Mouse (Mus musculus) liver, embryonic 14.5 days (tissue): ENCODE data around the gene Kri1. TPM values are rescaled to one million over a fixed set of nuclear protein-coding genes. Genes with fewer than 3 reads are reported as not detected.

Experiments used
- ATAC-seq: fragments of 200-750 bp; cut with Nextera tagmentation; 2 replicates; pipeline ENCODE4 v1.8.0; 2017; ENCODE audit warnings: moderate number of reproducible peaks, mild to moderate bottlenecking, moderate library complexity; ENCODE audit not compliant: insufficient read depth
- DNase-seq, 3 experiments: peaks; one replicate each; pipeline ENCODE4 v3.0.0-alpha.2; 2012 to 2013; ENCODE audit warnings: low read depth in 3 of 3, low spot score in 3 of 3
- H3K27ac ChIP-seq: fragments of 300-500 bp; sonication (generic); 2 replicates; pipeline ENCODE4 v1.5.1; 2014; ENCODE audit warnings: moderate library complexity, mild to moderate bottlenecking, control low read depth, inconsistent platforms
- H3K27me3 ChIP-seq: fragments of 300-500 bp; sonication (generic); 2 replicates; pipeline ENCODE4 v1.6.1; 2014; ENCODE audit warnings: mild to moderate bottlenecking, low read length, moderate library complexity; ENCODE audit not compliant: control insufficient read depth, insufficient read depth
- H3K36me3 ChIP-seq: fragments of 300-500 bp; sonication (generic); replicated peaks from 2 replicates; pipeline ENCODE4 v1.6.1; 2014; ENCODE audit warnings: low read depth; ENCODE audit not compliant: control insufficient read depth, insufficient read depth
- H3K4me1 ChIP-seq, 2 experiments: fragments of 200-500 bp in 1 of 2; fragments of 300-500 bp in 1 of 2; sonication (generic) in 1 of 2; replicated peaks; 2 replicates each; pipeline ENCODE4 v1.6.1; 2012 to 2014; ENCODE audit warnings: antibody characterized with exemption in 1 of 2, inconsistent platforms in 1 of 2, low read length in 1 of 2; ENCODE audit not compliant: control insufficient read depth in 2 of 2, insufficient read depth in 2 of 2
- H3K4me2 ChIP-seq: fragments of 300-500 bp; sonication (generic); 2 replicates; pipeline ENCODE4 v1.6.1; 2014; ENCODE audit warnings: low read depth, mild to moderate bottlenecking, control low read depth, moderate library complexity
- H3K4me3 ChIP-seq, 2 experiments: fragments of 200-500 bp in 1 of 2; fragments of 300-500 bp in 1 of 2; sonication (generic) in 1 of 2; 2 replicates each; pipeline ENCODE4 v1.5.1; 2012 to 2014; ENCODE audit warnings: low read depth in 2 of 2, low read length in 2 of 2, mild to moderate bottlenecking in 2 of 2, control low read depth in 1 of 2, inconsistent platforms in 1 of 2, moderate library complexity in 1 of 2; ENCODE audit not compliant: insufficient read depth in 1 of 2
- H3K9ac ChIP-seq: fragments of 300-500 bp; sonication (generic); replicated peaks from 2 replicates; pipeline ENCODE4 v1.6.1; 2014; ENCODE audit warnings: mild to moderate bottlenecking, control low read depth, moderate library complexity
- H3K9me3 ChIP-seq: fragments of 300-500 bp; sonication (generic); 2 replicates; pipeline ENCODE4 v1.6.1; 2016; ENCODE audit warnings: low read length, mixed read lengths; ENCODE audit not compliant: control insufficient read depth
- CTCF ChIP-seq: IDR thresholded peaks from 2 replicates; pipeline ENCODE4 v1.5.1; 2016; ENCODE audit warnings: antibody characterized with exemption, low read depth, control low read depth
- EP300 ChIP-seq: IDR thresholded peaks from 2 replicates; pipeline ENCODE4 v1.6.1; 2016; ENCODE audit warnings: antibody characterized with exemption, low read depth
- WGBS: fragments of 180-500 bp; shearing (Covaris S2); extraction: QIAGEN DNeasy Blood & Tissue Kit; methylation state at CpG from one replicate; pipeline ENCODE4 v1.1.7; 2014; ENCODE audit not compliant: insufficient replicate concordance; 5-methylcytosine and 5-hydroxymethylcytosine counted together
- polyA plus RNA-seq, 2 experiments: library from polyadenylated mRNA; depleted of rRNA in 1 of 2; stranded (reverse) in 1 of 2; unstranded in 1 of 2; fragments of >200 nt; fragmentation: Nextera tagmentation in 1 of 2; extraction: Ambion mirVana in 1 of 2; gene quantifications; 2 replicates each; pipeline versions ENCODE4 v1.2.1 to v1.2.3; 2012 to 2014

Gene Kri1
- polyA plus RNA-seq, 2 experiments = 3.9 to 21.9 TPM

GRCm38 (mm10) chr9:21244428-21245112, 43.2 kb downstream of the Kri1 start:
- Histone ChIP-seq H3K4me1 (peaks cover 2 to 5% of the 10 kb centered on the region in 2 experiments), H3K27me3 (peaks cover 76% of the 10 kb centered on the region), H3K9me3 (peaks cover 2% of the 10 kb centered on the region; the same call in 1 of the 2 replicates), H3K27ac (no peak overlapping the region), H3K36me3 (no peaks in the 10 kb centered on the region), H3K9ac (no peak overlapping the region), H3K4me2 (peak overlapping the region; percentile 41), H3K4me3 (peak overlapping the region; percentile 3 to 18)
- ATAC-seq (no peak), DNase-seq (no peak)
- TF ChIP-seq CTCF (no peak), EP300 (no peak)
- under 1% methylated on average over 72 of the region's 72 CpGs for WGBS

DNA sequence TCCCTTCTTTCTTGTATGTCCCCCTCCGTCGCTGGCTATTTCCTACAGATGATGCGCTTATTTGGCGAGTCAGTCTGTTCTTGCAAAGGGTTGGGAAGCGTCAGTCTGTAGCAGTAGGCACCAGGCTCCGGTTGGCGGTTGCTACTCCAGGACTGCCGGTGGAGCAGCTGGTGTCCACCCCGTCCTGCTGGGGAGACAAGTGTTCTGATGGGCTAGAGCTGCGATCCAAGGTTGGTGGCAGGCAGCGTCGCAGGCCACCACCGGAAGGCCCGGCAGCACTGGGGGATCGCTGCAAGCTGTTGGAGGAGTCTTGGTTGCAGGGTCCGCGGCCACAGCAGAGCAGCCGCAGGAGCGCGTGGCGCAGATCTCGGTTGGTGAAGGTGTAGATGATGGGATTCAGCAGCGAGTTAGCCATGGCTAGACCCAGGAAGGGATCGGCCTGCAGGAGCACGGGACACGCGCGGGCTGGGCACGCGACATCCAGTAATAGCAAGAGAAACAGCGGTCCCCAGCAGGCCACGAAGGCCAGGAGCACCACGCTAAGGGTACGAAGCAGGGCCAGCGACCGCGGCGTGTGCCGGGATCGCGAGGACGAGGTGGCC, 43.8 kb downstream of the Kri1 start:
- Histone ChIP-seq H3K27ac (no peak overlapping the region), H3K4me3 (peak overlapping the region in 1 of 2 experiments; percentile 18; a peak in 2 of 4 replicates), H3K4me1 (peaks cover 6 to 8% of the 10 kb centered on the region in 2 experiments), H3K9me3 (peaks cover 2% of the 10 kb centered on the region; the same call in 1 of the 2 replicates), H3K9ac (no peak overlapping the region), H3K27me3 (peaks cover 69% of the 10 kb centered on the region), H3K36me3 (no peaks in the 10 kb centered on the region), H3K4me2 (peak overlapping the region; percentile 41)
- no peak for ATAC-seq
- TF ChIP-seq CTCF (no peak), EP300 (no peak)
- DNase-seq = no peak
- 9% methylated on average over 42 of the region's 42 CpGs for WGBS

DNA sequence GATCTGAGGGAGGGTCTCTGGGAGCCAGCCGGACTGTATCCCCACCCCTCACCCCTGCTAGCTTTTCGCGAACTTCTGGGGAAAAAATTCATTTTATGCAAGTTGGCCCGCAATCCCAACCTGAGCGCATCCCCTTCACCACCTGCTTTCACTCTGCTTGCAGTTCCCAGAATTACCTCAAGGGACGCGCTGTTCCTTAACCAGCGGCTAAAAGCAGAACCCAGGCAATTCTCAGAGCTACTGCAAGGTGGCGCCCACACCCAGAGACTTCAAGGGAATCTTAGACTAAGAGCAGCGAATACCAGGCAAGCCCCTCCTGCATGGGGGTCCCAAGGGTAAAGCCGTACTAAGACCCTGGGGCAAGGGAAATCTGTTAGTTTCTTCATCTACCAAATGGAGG, 46.4 kb downstream of the Kri1 start:
- WGBS = 3% methylated on average over 11 of the region's 11 CpGs
- H3K4me1 ChIP-seq = peaks cover 12 to 18% of the 10 kb centered on the region in 2 experiments

DNA sequence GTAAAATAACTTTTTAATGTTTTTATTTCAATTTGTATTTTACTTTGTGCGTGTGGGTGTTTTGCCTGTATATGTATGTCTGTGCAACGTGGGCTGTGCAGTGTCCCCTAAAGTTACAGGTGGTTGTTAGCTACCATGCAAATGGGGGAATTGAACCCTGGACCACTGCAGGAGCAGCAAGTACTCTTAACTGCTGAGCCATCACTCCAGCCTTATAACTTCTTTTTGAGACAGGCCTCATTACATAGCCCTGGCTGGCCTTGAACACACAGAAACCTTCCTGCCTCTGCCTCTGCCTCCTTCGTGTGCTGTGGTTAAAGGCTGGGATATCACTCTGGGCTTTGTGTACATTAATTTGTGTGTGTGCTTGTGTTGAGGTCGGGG, 48.3 kb downstream of the Kri1 start:
- 16% methylated on average over 4 of the region's 4 CpGs for WGBS
- Histone ChIP-seq H3K9ac (peak overlapping the region; percentile 93), H3K9me3 (peaks cover 2% of the 10 kb centered on the region; the same call in 1 of the 2 replicates), H3K36me3 (peaks cover 6% of the 10 kb centered on the region; the same call in 1 of the 2 replicates), H3K4me3 (peak overlapping the region; percentile 82 to 96), H3K27ac (peak overlapping the region; percentile 80), H3K4me2 (peak overlapping the region; percentile 96), H3K27me3 (peaks cover 27% of the 10 kb centered on the region), H3K4me1 (peaks cover 12 to 18% of the 10 kb centered on the region in 2 experiments)
- DNase-seq = no peak
- no peak for ATAC-seq
- TF ChIP-seq CTCF (no peak), EP300 (no peak)

More for the DNA sequence above, 46.4 kb downstream of the Kri1 start:
- TF ChIP-seq EP300 (no peak), CTCF (peak; percentile 100)
- Histone ChIP-seq H3K27me3 (peaks cover 46% of the 10 kb centered on the region), H3K4me2 (no peak overlapping the region), H3K9me3 (peaks cover 2% of the 10 kb centered on the region; the same call in 1 of the 2 replicates), H3K9ac (no peak overlapping the region), H3K36me3 (no peaks in the 10 kb centered on the region; the same call in 1 of the 2 replicates), H3K4me3 (no peak overlapping the region), H3K27ac (no peak overlapping the region)
- no peak for ATAC-seq
- peak; percentile 82 to 87 (median 84) for DNase-seq

GRCm38 (mm10) chr9:21238733-21239464, 48.9 kb downstream of the Kri1 start, which contains the start of gene Keap1:
Keap1 (minus strand) TSS chr9:21239361.
- Histone ChIP-seq H3K4me3 (peak within 1 kb of the TSS; percentile 82 to 96), H3K4me2 (peak within 1 kb of the TSS; percentile 96), H3K9ac (peak within 1 kb of the TSS; percentile 93), H3K4me1 (peaks cover 12 to 18% of the 10 kb centered on the region in 2 experiments), H3K27ac (peak within 1 kb of the TSS; percentile 80), H3K9me3 (peaks cover 2% of the 10 kb centered on the region; the same call in 1 of the 2 replicates), H3K36me3 (peaks cover 11% of the 10 kb centered on the region), H3K27me3 (peaks cover 22% of the 10 kb centered on the region)
- DNase-seq (peak; percentile 66 to 70 (median 68)), ATAC-seq (peak; percentile 89)
- no peak; the same call in 1 of the 2 replicates for TF ChIP-seq CTCF
- 0 out of 2 replicates have a peak, but pooled peaks have one; percentile 25 for TF ChIP-seq EP300
- WGBS = under 1% methylated on average over 71 of the region's 90 CpGs
